Mouse (Mus musculus) CD4-positive, CD25-positive, alpha-beta regulatory T cell, adult 2 months (primary cell): ENCODE data around the gene Slc12a5.
A peak's percentile ranks its signal among the peaks of the same experiment; 100 is the strongest.

Source experiments
- DNase-seq: peaks from one replicate; pipeline ENCODE4 v3.0.0-alpha.2; 2012; ENCODE audit warnings: low read depth, low spot score

Gene Slc12a5

DNA sequence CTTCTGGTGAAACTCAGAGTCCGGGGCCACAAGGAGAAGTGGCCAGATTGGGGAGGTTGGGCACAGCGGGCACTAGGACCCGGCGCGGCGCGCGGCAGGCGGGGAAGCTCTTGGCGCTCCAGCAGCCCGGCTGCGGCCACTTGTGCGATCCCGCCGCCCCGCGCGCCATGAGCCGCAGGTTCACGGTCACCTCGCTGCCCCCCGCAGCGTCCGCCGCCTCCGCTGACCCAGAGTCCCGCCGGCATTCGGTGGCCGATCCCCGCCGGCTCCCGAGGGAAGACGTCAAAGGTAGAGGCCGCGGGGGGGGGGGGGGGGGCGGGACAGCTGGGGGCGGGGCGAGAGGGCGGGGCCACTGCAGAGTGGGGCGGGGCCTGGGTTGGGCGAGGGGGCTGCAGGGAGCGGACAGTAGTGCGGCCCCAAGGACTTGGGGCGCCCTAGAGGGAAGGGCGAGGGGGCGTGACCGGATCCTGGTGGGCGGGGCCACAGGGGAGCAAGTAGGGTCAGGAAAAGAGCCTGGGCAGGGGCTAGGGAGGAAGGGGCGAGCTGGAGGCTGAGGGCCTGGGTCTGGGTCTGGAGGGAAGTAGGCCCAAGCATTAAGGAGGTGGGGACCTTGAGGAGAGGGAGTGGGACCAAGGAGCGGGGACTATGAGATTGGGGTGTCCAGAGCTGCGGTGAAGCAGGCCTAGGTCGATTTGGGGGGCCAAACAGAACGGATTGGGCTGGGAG is at the start of gene Slc12a5:
Slc12a5 (plus strand) TSS at position 87 of the 726 bp plus-strand sequence.
- DNase-seq = peak; percentile 57

DNA sequence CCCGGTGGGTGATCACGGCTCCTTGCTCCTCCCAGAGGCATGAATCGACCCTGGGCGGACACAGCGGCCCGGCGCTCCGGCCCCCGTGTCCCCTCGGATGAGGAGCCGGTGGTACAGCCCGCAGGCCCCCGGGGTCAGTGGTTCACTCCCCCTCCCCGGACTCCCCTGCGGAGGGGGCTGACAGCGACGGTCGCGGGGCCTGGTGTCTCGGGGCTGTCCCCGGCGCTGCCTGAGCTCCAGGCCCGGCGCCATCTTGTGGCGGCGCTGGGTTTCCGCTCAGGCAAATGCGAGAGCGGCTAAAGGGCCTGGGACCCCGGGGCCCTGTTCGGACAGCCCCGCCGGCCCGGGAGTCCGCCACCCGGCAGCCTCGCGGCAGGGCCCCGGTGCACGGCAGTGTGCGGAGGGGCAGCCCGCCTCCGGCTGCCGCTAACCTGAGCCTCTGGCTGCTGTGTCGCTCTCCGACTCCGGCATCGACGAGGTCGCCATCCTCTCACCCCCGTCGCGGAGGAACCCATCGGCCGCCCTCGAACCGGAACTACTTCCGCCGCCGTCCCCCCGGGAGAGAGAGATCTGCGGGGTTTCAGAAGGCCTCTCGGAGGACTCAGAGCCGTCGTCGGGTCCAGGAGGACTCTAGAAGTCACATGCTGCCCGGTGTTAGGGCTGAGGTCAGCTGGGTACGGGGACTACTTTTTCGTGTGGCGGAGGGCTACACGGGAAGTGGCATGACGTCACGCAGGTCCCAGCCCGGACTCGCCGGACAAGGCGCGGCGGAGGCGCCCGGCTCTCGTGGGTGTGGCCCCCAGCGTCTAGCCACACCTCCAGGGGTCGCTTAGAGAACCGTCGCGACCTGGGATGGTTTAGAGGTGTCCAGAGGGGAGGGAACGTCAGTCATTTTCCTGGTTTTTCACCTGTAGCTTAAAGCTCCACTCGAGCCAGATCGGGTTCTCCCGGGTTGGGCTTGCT is 49.2 kb upstream of the Slc12a5 start, which contains the start of gene Zfp335:
Zfp335 (minus strand) TSS at position 672 of the 963 bp plus-strand sequence.
- peak; percentile 94 for DNase-seq

DNA sequence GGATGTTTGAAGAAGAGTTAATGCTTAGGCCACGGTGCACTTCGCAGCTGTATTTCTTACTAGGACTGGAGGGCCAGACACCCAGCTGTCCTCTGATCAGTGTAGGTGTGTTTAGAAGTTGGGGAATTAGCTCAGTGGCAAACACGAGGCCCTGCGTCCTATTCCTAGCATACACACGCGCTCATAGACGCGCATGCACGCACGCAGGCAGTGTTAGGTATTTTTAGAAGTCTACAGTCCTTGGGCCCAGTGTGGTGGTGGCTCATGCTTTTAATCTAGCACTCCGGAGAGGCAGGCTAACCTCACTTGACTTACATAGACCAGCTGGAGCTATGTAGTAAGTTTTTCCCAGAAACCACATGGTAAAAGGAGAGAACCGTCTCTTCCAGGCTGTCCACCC is 48.5 kb upstream of the Slc12a5 start:
- peak; percentile 78 for DNase-seq

DNA sequence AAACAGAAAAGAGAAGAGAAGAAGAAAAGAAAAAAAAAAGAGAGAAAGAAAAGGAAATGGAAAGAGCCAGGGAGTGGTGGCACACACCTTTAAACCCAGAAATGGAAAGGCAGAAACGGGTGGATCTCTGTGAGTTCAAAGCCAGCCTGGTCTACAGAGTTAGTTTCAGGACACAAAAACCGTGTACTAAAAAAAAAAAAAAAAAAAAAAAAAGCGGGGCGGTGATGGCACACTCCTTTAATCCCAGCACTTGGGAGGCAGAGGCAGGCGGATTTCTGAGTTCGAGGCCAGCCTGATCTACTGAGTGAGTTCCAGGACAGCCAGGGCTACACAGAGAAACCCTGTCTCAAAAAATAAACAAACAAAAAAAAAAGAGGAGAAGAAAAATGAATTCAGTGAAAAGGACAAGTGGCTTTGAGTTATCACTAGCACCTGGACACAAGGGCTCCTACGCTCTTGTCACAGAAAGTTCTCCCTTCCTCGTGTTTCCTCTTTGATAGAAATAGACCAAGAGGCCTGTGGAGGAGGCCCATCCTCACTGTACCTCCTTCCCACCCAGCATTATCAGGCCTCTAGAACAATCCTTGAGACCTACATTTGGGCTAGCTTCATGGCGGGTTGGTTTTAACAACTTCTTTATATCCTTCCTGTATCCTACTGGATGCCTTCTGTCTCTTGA is 47.7 kb upstream of the Slc12a5 start:
- DNase-seq = no peak

DNA sequence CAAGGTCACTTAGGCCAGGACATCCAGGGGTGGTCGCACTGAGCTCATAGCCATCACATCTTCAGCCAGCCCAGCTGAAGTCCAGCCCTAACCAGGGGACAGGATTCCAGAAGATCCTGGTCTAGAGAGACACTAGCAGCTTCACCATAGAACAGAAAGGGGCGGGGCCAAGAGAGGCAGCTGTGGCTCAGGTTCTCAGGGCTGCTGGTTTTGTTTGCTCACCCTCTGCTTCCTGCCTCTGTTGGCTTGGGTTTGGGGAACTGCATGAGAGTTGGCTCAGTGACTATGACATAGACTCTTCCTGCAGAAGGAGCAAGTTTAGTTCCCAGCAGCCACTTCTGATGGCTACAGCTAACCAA is 47.2 kb upstream of the Slc12a5 start:
- peak; percentile 87 for DNase-seq

DNA sequence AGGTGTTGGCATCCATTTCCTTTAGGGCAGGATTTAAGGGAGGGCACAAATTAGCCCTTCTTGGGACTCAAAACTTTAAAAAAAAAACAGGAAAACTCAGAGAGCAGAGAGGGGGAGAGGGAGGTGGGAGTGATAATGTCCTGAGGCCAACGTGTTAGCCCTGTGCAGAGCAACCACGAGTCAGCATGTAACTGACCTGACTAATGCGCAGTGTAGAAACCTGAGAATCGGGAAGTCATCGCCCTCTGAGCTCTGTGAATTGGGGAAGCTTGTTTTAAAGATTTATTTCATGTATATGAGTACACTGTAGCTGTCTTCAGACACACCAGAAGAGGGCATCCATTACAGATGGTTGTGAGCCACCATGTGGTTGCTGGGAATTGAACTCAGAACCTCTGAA is 43.8 kb upstream of the Slc12a5 start:
- no peak for DNase-seq

DNA sequence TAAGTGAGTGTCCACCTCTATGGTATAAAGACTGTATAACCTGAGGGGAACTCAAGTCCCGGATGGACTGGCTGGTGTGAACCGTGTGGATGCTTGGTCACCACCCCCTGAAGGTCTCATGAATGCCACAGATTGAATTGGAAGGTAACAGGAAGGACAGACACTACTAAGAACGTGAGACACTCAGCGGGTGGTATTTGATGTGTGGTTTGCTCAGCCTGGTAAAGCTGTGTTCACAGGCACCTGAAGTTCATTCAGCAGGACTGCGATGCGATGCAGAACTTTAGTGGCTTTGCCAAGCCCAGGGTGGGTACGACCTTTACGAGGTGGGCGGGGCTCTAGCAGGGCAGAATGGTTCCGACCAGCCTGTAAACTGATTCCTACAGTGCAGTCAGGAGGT is 43.2 kb upstream of the Slc12a5 start:
- DNase-seq = peak; percentile 46

DNA sequence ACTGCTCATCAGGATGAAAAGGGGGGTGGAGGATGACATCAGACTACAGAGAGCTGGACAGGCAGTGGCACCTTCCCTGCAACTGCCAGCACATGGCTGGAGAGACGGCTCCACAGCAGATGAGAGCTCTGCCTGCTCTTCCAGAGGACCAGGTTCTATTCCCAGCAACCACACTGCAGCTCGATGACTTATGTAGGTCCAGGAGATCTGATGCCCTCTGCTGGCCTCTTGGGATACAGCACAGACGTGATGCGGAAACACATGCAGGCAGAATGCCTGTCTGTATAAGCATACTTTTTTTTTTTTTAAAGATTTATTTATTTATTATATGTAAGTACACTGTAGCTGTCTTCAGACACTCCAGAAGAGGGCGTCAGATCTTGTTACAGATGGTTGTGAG is 42.3 kb upstream of the Slc12a5 start:
- peak; percentile 81 for DNase-seq

DNA sequence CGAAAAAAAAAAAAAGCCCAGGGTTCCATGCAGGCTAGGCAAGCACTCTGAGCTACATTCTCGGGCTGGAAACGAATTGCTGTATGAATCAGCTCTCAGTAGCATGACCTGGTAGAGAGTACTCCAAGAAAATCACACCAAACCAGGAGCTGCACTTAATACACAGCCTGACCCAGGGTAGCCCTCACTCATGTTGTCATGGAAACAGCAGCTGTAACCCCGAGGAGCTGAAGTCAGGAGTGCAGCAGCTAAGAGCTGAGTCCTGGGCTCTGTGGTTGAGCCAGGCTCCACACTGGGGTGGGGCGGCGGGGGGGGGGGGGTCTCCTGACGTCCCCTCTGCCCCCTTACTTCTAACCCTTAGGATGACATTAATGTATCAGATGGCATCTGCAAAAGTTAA is 38.6 kb upstream of the Slc12a5 start:
- DNase-seq = no peak

DNA sequence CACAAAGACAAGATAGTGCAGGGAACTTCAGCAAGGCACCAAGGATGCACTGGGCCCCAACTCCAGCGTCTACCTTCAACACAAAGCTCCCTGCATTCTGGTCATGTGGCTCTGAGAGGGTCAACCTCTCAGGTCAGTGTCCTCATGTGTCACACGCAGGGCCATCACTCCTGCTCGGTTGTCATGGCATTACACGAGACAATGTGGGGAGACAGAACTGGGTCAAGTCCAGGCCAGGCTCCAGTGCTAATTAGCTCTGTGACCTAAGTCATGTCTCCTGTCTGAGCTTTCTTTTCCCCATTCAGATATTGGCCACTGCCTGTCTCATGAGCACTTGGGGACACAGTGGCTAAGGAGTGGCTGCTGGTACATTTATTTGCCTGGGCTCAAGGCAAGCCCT is 37.3 kb upstream of the Slc12a5 start:
- DNase-seq = no peak

DNA sequence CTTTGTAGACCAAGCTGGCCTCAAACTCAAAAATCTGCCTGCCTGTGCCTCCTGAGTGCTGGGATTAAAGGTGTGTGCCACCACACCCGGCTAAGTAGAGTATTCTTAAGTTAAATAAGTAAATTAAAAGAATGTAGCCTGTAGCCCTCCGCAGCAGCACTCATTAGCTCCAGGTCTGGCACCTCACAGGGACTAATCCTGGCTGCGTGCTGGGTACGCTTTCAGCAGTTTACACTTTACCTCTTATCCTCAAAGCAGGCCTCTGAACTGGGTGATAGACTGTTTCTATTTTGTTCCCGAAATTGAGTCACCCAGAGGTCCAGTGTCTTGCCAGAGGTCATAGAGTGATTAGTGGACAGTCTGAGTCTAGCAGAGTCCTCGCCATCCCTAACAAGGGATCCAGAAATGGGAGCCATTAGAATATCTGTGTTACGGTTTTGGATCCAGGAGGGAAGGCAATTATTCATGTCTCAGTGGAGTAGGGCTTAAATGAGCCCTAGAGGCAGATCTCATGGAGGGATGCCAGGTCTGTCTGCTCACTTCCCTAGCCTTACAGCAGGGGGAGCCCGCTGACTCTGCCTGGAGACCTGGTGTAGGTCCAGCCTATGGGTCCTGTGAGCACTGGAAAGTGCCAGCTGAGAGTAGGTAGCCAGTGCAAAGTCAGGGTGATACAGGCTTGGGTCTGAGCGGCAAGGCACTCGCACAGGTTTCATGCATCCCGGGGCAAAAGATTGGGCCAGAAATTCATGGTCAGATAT is 36.3 kb upstream of the Slc12a5 start:
- DNase-seq = peak; percentile 89

DNA sequence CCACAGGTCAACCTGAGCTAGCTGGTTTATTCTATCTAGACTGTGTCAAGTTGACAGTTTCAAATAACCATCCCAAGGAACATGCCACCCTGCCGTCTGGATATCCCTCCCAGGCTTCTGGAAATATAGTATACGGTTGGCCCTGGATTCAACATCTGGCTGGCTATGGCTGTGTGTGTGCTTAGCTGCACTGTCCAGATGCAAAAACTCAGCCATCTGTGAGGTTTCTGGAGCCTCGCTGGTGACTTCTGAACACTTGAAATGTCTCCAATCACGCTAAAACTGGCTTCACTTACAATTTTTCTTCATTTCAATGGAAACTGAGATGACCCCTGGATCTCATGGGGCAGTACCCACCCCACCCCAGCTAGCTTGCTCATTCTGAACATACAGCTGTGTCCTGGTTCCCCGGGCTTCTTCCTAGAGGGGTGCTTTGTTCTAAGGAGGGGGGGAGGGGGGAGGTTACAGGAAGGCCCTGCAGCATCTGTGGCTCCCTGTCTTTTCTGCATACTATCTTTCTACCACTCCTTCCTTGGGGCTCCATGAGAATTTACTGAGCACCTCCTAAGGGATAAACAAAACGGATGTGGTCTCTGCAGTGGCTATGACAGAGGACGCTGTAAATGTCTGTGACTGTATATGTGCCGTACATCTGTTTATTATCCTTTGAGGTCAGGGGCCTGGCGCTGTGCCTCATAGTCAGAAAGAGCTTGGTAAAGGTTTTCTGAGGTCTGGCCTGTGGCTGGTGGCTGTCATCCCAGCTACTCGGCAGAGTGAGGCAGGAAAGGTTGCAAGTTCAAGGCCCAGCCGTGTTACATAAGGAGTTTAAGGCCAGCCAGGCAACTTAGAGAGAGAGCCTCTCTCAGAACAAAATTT is 29.7 kb upstream of the Slc12a5 start:
- no peak for DNase-seq

DNA sequence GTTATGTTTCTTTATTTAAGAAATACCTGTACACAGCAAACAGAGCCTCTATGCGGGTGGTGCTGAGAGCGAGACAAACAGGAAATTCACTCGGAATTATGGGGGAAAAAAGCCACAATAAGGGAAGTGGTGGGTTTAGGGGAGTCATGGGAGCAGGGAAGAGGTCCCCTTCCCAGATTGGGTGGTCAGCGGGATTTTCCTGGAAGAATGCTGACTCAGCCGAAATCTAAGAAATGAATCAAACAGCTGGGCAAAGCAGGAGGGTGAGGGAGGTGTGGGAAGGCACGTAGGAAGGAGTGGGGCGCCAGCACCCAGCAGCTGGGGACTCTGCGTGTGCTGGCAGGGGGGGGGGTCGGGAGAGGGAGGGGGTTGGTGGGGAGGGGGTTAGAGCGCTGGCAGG is 27.1 kb upstream of the Slc12a5 start:
- no peak for DNase-seq

DNA sequence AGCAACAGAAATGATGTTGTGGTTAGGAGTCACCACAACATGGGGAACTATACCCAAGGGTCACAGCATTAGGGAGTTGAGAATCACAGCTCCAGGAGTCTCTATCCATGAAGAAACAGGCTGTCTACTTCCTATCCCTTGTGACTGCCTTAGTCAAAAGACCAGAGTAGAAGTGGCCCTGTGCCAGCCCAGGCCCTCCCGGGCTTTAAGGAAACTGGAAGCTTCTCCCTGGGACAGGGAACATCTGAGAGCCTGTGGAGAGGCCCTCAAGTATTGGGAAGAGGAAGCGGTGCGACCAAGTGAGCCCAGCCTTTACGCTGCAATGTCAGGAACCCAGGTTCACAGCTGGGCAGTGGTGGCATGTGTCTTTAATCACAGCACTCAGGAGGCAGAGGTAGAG is 24.6 kb upstream of the Slc12a5 start:
- DNase-seq = no peak

DNA sequence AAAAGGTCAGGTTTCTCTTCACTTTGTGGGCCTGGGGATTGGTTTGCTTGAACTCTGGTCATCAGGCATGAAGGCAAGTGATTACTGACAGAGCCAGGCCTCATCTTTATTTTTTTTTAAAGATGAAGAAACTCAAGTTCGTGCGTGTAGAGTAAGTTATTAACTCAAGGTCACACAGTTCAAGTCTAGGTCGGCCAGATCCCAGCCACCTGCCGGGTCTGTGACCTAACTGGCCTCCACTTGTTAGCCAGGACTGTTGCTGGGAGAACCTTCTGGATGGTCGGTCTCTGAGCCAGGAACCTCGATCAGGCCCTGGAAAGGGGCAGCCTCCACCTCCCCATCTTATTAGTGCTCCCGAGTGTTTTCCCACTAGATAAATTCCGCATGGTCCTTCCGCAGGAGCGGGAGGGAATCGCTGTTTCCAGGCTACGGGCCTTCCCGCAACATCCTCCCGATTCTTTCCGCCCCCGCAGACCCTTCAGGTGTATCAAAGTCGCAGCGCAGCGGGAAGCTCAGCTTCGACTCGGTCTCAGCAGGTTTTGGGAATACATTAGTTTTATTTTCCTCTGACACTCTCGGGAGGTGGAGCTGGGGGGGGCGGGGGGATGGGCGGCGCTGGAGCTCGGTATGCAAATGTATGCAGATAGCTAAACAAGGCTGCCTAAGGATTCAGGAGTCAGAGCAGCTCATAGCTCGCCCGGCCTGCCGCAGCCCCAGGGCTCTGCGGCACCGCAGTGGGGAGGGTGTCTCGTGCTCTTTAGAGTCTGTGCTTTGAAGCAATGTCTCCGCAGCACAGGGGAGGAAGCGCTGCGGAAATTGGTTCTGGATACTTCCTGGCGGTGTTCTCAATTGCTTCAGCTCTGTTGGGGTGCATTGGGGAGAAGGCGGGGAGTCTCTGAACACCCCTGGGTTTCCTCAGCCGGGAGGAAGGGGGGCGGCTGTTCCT is 22.2 kb upstream of the Slc12a5 start:
- DNase-seq = peak; percentile 84

DNA sequence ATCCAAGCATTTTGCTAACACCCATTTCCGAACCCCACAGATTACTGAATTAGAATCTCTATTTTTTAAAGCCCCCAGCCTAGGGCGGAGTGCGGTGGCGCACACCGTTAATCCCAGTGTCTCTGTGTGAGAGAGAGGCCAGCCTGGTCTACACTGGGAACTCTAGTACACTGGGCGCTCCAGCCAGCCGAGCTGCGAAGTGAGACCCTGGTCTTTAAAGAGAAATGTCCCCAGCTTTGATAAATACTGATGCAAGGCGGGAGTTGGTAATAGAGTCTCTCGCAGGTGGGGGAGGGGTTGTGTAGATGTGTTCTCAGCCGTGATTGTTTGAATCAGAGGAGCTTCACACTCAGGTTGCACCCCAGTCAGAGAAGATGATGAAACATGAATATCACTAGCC is 21.5 kb upstream of the Slc12a5 start:
- peak; percentile 44 for DNase-seq

DNA sequence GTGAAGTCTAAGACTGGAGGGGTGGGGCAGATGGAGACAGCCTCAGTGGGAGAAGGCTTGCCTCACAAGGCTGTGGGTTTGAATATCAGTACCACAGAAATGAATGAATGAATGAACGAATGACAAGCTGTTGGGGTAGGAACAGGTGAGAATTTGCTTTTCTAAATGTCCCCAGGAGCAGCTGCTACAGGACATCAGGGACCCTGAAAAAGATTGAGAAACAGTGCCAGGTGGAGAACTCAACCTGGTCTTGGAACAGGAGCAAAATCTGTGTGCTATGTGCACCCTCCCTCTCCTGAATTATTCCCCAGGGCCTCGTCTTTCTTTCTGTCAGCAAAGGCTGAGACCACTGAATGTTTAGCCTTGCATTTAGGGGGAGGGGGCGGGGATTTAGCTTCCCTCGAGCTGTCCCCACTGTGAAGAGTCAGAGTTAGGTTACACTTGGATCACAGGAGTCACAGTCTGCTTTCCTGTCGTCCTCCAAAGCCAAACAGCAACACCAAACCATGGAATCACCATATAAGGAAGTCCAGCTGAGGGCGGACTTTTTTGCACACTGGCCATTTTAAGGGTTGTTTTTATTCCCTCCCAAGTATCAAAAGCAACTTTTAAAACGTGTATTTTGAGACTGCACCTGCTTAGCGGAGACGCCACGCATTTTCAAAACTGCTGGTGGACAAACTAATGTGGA is 20.3 kb upstream of the Slc12a5 start, which contains the start of gene Mmp9:
Mmp9 (plus strand) TSS at position 641 of the 691 bp plus-strand sequence.
- DNase-seq = no peak

DNA sequence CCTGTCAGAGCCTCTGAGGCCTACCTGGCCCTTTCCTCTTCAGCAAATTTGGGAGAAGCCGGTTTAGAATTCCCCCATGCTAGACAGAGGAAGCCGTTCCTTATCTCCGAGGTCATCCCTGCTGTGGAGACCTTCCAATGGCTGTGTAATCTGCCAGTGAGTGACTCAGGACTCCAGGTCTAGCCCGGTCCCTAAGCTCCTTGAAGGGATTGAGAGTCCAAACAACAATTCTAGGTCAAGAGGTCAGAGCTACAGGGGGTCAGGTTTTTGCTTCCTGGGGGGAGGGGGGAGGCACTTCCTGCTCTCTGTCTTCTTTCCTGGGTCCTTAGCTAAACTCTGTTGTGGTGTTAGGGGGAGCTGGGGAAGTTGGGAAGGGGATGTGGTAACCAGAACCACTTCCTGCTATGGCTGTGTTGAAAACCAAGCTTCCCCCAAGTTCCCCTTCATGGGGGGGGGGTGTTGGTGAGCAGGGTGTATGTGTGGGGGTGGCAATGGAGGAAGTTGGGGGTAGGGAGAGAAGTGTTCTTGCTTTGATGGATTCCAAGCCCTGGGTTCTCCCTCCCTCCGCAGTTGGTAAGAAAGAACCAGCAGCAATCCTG is 17.8 kb upstream of the Slc12a5 start:
- peak; percentile 77 for DNase-seq
